Mouse (Mus musculus) urinary bladder, postnatal 36 days (tissue): ENCODE measurements around the gene Rad9a.

ENCODE experiments used
- DNase-seq, 2 experiments: peaks; one replicate each; pipeline ENCODE4 v3.0.0; 2022; ENCODE audit warnings: low spot score in 2 of 2, mixed read lengths in 1 of 2

Gene Rad9a

DNA sequence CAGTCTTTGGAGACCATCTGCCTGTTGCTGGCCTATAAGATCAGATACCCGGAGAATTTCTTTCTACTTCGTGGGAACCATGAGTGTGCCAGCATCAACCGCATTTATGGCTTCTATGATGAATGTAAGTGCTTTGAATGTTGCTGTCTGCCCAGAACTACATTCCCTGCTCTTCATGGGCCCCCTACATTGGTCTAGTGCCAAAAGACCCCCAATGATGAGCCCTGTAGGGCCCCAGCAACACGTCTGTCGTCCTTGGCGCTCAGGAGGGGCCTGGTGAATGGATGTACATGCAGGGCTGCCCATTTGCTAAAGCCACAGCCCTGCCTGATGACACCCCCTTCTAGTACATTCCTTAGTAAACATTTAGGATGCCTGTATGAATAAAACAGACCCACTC is 8.3 kb downstream of the Rad9a start:
- no peak for DNase-seq

DNA sequence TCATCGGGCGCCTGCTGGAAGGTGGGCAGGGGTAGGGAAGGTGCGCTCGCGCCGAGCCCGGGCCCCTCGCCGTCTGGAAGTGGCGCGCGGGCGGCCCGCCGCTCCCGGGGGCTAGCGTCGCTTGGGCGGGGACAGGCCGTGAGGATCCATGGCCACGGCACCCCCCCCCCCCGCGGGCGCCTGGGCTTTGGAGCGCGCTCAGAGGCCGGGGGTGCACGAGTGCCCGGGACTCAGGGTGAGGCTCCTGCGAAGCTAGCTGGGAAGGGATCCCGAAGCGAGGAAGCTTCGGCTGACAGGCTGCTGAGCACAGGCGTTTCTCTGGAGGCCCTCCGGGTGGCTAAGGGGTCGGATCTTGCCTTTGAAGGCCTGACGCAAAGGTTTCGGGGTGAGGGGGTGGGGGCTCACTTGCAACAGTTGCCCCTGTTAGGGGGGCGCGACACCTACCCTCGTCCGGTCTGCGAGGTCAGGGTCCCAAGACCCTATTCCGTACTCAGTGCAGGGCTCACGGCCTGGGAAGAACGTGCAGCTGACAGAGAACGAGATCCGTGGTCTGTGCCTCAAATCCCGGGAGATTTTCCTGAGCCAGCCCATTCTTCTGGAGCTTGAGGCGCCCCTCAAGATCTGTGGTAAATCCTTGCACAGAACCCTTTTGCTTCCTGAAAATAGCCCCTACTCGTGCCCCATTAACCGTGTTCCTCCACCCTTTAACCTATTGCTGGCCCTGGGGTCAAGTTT is 9.0 kb downstream of the Rad9a start:
- DNase-seq, result no peak

DNA sequence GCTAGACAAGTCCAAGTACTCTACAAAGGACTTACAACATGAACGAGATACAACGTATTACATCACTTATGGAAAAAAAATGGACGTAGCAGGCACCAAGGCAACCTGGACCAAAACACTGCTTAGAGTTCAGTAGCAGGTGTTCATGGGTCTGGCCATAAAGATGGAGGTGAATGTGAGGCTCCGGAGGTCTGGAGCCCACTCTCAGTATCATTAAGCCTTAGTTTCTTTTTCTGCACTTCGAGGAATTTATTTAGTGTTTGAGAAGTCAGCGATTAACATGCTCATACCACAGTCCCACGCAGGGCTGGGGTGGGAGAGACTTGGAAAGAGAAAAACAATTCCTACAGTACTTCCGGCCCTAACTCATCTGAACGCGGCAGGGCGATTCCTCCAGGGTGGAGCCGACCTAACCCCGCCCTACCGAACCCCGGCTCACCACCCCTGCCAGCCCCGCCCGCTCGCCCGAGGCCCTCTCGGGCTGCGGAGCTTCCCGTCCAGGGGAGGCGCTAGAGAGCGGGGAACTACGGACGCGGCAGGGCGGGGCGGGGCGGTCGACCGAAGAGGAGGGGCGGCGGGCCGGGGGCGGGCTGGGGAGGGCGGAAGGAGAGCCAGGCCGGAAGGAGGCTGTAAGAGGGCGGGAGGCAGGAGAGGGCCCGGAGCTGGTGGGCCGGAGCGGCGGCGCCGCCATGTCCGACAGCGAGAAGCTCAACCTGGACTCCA is 9.8 kb downstream of the Rad9a start, which contains the start of gene Ppp1ca:
Ppp1ca (plus strand) TSS at position 538 of the 723 bp plus-strand sequence.
- DNase-seq, result peak; percentile 88 to 96

DNA sequence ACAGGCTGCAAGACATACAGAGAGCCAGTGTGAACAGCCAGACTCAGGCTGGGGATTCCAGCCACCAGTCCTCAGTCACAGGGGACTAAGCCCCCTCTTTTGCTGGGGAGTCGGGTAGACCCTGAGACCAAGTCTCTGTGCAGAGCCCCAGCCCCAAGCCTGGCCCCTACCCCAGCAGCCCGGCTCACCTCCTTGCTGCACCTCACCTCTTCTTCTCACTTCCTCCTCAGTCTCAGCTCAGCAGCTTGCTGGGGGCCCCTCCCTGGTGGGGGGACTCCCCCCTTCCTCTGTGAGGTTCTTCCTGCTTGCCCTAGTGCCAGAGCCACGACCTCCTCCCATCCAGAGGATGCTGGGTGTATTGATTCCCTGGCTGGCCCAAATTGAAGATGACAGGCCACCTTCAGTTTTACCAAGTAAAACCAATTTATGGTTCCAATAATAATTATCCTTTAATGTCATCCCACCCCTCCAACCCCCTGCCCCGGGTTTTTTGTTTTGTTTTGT is 10.6 kb downstream of the Rad9a start, which contains the start of gene Tbc1d10c:
Tbc1d10c (minus strand) TSS at position 454 of the 504 bp plus-strand sequence.
- DNase-seq, result no peak

DNA sequence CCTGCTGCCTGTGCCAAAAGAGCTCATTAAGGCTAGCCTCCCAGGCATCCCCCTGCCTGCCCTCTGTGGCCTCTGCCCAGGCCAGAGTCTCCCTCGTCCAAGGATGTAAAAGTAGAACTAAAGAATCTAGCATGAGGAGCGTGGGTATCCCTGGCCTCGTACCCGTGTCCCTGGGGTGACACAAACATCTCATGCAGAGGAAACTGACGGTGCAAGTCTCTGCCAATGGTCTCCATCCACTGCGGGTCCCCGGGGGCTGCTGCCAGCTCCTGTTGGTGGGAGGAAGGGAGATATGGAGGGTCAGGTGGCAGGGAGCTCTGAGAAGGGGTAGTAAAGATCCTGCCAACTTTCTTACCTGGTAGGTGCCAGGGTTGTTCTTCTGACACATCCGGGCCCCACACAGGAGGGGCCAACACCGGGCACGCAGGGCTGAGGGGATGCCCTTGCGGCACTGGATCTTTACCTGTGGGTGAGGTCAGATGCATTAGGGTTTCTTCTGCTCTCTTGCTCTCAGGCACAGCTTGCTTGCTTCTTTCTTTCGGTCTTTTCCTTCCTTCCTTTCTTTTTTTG is 12.3 kb downstream of the Rad9a start:
- no peak for DNase-seq

DNA sequence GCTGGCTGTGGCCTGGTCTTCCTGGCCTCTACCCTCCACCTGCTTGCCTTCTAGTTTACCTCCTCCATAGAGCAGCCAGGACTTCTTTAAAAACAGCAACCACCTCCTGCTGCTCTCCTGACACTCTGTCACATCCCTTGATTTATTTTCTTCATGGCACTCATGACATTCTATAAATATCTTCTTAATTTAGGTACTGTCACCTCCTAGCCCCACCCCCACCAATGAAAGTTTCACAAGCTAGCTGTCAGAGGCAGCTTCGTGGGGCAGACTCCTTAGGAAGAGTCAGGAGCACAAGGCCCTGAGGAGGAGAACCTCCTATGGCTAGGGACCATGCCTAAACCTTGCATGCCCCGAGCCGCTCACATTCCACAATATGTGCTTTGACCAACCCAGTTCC is 14.2 kb downstream of the Rad9a start:
- no peak for DNase-seq

DNA sequence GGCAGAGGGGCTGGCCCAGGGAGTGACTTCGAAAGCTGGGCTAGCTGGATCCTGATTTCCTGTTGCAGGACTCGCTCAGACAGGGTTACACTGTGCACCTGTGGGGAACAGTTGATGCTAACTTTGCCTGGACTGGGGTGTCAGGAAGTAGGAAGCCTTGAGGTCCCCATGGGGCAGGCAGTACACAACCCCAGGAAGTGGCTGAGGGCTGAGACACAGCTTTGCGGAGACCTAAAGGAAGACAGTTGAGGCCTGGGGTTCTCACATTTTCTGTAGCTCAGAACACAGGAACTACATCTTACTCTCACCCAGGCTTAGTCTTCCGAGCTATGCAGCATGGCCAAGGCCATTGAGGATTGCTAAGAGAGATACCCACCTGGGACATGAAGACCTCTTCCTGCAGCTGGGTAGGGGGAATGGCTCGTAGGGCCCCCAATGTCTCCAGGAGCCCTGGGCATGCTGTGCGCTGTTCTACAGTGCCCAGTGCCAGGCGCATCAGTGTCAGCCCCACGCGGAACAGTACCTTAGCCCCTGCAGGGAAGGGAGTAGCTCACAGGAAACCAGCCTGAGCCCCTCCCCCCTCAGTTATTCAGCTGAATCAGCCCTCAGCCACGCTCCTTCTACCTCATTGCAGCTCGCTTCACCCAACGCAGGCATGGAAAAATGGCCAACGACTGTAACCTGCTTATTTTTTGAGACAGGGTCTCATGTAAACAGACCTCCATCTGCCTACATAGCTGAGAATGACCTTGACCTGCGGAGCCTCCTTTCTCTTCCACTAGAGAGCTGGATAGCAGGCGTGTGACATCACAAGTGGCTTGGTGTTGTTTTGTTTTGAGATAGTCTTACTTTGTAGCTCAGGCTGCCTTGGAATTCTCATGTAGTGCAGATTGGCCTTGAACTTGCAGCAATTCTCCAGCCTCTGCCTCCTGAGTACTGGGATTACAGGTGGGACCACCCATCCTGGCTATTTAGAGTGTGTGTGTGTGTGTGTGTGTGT is 16.2 kb downstream of the Rad9a start:
- DNase-seq, result no peak

DNA sequence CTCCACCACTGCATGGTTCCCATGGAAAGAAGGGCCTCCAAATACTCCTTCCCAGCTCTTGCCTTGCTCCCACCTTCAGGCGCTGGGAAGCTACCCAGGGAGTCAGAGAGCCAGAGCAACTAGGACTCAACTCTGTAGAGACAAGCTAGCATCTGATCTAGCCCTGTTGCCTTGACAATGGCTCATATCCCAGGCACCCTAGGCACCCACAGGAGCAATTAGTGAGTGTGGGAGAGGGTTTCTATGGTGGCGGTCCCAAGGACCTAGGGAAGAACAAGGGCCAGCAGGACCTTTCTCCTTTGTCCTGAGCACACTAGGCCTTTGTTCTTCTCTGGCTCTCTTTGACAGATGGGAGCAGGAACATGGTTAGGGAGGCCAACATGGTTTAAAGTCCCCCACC is 17.8 kb downstream of the Rad9a start:
- no peak for DNase-seq

DNA sequence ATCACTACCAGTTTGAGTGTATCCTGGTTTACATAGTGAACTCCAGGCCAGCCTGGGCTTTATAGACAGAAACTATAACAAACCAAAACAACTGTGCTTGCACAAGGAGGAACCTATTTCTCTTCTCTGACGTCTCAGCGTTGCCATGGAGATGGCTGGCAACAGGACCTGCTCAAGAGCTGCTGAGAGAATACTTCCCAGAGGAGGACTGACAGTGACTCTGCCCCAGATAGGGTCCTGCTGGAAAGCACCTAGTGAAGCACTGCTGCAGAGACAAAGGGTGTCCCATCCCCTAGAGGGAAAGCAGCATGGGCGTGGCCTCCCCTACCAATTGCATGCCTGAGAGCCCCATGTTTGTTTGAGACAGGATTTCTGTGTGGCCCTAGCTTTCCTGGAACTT is 19.6 kb downstream of the Rad9a start:
- peak in 1 of 2 experiments; percentile 59 for DNase-seq

DNA sequence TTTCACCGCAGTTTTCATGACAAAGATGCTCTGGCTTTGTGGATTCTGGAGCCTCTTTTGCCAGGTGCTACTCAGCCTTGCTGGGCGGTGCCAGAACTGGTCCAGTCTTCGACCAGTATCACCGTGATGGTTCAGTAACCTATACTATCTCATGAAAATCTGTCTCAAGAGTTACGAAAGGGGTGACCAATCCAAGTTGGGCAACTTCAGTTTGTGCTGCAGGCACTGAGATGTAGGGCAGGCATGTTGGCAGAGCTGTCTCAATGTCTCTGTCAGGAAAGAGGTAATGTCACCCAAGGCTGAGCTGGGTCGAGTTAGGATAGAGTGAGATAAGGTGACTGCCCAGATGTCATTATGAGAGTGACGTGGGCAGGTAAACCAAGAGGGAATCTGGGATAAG is 21.1 kb downstream of the Rad9a start:
- DNase-seq, result no peak

DNA sequence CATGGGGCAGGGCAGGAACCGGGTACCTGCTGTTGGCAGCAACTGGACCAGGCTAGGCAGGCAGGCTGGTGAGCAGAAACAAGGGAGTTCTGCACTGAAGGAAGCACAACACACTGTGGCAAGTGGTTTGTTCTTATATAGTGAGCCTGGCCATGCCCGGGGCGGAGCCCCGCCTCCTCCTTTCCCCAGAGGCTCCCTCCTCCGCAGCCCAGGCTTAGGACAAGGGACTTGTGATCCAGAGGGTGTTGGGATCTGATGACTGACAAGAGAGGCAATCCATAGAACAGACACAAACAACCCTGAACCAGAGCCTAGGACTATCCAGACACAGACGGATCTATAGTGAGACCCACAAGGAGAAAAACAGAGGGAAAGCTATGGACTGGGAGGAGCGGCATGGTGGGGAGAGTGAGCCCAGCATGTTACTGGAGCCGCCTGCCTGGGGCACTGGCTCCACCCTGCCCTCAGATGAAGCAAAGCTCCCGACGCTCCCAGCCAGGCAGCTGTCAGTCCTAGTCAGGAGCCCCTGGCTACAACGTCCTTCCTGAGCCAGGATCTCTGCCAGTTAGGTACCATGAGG is 26.0 kb downstream of the Rad9a start, which contains the start of gene Carns1:
Carns1 (minus strand) TSS at position 112 of the 580 bp plus-strand sequence.
- DNase-seq, result no peak

DNA sequence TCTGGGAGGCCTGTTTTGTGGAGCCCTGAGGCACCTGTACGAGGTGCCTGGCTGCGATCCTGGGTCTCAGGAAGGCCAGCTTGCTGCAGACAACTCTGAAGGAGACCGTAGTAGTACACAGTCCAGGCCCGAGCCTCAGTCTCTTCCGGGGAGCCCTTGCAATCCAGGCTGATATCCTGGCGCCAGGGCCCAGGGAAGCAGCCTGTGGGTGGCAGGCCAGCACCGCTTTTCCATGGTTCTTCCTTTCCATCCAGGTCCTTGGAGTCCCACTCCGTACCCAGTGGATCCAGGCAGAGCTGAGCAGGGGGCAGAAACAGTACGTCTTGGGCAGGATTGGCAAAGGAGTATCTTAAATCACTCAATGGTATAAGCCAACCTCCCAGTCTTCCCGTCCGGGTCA is 28.5 kb downstream of the Rad9a start:
- no peak for DNase-seq

DNA sequence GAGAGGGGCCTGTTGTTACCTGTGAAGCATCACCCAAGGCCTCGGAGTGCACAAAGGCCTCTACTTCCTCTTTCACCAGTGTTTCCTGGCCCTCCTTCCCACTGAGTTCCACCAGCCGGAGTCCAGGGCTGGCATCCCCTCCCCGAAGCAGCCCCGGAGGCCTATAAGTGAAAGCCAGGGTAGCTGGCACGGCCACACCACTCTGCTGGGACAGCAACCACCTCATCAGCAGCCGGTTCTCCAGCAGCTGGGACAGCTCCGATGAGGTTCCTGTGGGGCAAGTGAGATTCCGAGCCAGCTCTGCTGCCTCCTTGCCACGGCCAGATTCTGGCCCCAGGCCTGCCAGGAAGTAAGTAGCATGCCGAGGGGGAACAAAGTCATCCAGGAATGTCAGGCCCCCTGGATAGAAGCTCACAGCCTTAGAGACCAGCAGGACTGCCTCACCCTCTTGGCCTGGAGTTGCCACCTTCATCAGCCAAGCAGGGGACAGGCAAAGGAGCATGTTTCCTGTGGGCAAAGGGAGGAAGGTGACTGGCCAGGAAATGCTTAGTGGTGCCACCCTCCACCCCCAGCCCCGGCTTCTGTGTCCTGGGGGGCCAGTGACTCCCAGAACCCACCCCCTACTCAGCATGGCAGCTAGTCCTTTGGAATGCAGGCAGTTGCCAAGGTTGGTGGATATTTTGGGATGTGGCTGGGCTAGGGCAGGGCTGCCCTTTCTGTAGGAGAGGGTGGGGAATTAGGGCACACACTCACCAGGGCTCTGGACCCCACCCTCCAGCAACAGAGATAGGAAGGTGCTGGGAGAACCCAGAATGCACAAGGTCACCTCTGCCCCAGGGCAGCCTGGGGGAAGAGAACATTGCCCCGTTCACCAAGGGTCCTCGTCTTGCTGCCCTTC is 29.8 kb downstream of the Rad9a start:
- no peak for DNase-seq

DNA sequence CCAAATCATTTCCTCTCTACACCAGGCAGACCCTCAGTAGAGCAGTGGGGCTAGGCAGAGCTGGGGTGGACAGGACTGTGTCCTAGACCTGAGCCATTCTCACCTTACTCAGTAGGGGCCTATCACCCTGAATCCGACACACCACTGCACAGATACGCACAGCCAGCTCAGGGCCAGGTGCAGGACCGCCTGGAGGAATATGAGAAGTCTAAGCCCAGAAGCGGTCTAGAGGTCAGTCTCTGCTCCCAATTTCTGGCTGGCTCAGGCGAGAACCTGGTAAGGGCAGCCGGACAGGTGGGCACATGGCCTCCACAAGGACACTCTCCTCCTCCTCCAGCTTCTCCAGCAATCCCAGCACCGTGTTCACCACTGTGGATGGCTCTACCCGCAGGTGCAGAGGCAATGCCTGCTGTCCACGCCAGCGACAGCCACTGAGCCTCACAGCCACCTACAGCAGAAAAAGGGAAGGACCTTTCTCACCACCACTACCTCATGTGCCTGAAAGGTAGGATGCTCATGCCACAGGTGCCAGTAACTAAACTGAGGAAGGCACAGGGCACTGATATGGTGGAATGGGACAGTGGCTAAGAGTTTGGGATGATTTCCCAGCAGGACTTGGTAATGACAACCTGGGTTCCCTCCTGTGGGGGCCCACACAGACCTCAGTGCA is 30.6 kb downstream of the Rad9a start:
- DNase-seq, result no peak

DNA sequence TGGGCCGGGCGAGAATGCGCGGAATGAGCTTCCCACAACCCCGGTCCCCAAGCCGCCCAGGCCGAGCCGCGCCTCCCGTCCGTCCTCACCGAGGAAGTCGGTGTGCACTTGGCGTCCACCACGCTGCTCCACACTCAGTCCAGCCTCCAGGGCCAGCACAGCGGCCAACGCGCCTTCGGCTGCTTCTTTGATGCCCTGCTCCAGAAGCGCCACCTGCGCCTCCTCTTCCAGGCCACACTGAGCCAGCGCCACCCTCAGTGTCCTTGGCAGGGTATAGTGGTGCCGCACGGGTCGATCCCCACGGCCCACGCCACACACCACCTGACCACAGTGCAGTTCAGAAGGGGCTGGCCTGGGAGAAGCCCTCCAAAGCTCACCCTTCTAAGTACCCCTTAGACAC is 31.7 kb downstream of the Rad9a start:
- no peak for DNase-seq

DNA sequence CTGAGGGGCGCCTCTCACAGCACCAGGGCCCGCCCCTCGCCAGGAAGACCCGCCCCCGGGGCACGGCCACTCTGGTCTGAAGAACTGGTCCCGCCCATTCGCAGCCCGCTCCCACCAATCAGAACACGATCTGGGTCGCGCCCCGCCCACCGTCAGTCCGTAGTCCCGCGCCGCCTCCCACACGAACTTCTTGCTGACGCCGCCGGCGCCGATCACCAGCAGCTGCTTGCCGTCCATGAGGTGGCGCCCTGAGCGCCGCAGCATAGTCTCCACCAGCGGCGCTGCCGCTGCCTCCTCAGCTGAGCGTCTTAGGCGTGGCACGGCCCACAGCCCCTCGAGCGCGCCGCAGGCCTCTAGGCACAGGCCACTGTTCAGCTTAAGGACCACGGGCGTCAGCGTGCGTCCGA is 32.1 kb downstream of the Rad9a start:
- DNase-seq, result peak; percentile 99 to 100

DNA sequence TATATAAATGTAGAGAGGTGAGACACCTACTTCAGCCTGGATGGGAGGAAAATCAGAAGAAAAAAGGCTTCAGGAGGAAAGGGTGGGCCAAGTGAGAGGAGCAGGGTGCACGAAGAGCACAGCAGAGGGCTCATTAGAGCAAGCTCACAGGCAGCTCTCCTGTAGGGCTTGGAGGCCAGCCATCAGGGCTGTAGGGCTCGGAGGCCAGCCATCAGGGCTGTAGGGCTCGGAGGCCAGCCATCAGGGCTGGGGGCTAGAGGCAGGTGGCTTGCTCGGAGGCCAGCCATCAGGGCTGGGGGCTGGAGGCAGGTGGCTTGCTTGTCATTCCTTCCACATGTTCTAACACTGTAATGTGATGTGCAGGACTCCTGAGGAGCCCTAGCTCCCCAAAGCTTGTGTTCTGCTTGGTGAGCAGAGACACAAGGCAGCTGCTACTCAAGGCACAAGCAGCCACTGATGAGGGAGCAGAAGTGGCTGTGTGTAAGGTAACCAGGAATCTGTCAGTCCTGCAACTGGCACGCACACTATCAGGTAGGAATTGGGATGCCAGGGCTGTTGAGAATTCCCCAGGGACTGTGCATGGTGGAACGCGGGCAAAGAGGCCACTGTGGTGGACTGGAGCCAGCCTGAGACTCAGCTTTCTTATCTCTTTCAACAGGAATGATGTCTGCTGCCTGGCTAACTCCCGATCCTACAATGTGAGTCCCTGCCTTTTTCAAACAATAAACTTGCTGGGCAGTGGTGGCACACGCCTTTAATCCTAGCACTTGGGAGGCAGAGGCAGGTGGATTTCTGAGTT is 34.6 kb downstream of the Rad9a start:
- no peak for DNase-seq

DNA sequence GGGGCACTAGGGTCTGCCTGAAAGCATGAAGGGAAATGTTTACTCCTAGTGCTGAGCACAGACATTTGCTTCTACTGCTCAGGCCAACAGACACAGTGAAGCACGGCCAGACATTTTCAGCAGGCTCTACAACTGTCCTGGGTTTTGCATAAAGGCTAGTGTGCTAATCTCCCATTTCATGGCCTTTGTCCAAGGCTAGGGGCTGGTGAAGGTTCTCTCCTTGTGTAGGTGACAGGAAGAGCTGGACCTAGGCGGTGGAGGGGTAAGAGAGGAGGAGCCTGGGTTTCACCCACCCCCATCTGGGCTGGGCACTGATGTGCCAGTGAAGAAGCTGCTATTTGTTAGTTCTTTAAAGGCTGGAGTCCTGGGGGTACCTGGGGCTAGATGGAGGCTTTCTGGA is 36.7 kb downstream of the Rad9a start:
- DNase-seq, result no peak

DNA sequence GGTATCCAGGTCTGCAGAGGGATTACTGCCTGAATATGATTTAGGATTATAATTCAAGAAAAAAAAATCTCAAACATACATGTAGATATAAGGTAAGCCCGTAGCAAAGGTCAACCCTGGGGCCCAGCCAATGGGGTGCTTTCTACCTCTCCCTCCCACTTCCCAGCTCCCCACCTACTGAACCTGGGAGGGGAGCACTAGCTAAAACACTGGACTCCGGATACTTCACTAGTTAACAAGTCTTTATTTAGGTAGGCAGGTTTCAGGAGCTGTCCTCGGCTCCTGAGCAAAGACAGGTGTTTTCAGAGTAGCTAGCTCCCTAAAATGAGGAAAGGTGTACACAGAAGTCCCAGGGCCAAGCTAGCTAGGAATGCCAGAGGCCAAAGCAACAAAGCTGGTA is 37.4 kb downstream of the Rad9a start:
- no peak for DNase-seq
